Mouse (Mus musculus): ENCODE measurements at regions not wholly inside any gene's neighbourhood (a gene's known extent, or its start where the extent isn't known, plus 50 kb on each side); places are given as distances from the start of the nearest gene placed in this dataset.

DNA sequence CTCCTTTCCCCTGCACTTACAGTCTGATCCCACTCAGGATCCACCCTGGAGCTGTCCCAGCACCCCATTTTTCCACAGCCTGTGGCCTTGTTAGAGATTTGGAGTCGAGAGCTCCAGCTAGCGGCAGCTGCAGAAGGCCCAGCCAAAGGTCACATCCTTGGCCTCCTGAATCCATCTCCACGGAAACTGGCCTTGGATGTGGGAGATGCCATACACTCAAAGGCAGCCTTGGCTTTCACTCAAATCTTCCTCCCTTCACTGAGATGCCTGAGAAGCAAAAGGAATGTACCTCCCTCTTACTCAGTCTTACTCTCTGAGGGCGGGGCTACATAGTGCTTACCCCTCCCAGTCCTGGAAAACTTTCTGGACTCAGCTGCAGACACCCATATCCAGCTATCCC, 56.2 kb upstream of the Ky start:
- no peak for DNase-seq (ENCODE audit: low spot score in 2 of 2)

GRCm38 (mm10) chr9:102446066-102446465, 59.5 kb upstream of the Ky start:
- no peak for DNase-seq (ENCODE audit: low spot score in 2 of 2)

- no peak for DNase-seq (ENCODE audit: low spot score in 2 of 2)
These were observed 63.2 kb upstream of the Ky start for GRCm38 (mm10) chr9:102442198-102442842.

DNA sequence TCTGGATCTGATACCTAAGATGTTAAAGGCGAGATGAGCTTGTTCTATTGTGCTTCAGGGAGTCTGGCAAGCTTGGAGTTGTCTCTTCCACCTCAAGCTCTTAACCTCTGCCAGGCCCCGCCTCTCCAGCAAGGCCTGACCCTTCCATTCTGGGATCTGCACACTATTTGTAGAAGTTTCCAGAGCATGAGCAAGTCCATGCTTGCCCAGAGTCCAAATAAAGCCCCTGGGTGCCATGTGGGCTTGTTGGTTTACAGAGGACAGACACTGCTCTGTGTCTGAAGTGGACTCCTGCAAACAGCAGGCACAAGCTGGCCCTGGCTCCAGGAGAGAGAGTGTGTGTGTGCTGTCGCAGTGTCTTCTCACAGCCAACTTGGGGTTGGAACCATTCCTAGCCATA, 67.9 kb upstream of the Ky start:
- no peak for DNase-seq (ENCODE audit: low spot score in 2 of 2)

GRCm38 (mm10) chr9:102436378-102436777, 69.2 kb upstream of the Ky start:
- peak in 1 of 2 experiments; percentile 2 for DNase-seq (ENCODE audit: low spot score in 2 of 2)

DNA sequence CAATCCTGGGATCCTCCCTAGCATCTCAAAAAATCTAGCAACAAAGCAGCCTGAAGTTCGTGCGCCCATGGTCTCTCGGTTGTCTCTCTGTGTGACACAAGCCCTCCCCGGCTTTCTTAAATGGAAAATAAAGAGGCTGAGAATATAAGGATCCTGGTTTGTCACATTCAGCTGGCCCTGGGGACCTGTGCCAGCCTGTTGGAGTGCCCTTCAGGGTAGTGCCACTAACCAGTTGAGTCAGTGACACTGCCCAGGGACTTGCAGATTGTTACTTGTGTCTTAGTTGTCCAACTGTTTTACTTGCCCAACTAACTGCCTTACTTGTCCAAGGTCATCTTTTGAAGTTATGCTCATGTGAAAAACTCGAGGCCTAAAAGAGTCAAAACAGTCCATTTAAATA, 73.5 kb upstream of the Ephb1 start:
- DNase-seq (ENCODE audit: low spot score in 2 of 2) = no peak

- DNase-seq (ENCODE audit: low spot score in 2 of 2) = no peak
These were observed 70.3 kb upstream of the Ephb1 start for GRCm38 (mm10) chr9:102424672-102425345.

DNA sequence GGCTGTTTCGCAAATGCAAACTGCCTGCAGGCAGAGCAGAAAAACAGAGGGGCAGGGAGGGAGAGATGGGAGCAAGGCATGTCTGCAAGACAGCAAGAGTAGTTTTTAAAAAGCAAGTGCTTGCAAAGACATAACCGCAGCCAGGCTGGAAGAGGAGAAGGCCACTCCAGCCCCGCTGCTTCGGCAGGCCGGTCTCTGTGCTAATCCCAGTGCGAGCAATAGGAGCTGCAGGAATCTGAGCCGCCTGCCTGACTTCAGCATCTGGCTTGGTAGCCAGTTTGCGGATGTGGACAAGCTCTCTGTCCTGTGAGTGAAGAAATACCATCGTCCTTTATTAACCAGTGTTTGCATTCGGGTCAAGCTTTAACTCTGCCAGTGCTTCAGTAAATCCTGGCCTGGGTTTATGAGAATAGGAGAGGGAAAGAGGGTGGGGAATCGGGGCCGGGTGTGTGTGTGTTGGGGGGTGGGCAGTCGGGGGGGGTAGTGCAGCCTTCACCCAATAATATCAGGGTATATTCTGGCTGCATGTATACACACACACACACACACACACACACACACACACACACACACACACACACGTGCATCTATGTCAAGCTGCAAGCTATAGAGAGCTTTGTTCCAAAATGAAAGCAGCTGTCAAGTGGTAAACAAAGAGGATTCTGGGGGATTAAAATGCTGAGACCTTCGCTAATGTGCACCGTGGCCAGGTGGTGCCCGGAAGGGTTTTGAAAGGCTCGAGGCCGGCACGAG, 69.6 kb upstream of the Ephb1 start:
- no peak for DNase-seq (ENCODE audit: low spot score in 2 of 2)

DNA sequence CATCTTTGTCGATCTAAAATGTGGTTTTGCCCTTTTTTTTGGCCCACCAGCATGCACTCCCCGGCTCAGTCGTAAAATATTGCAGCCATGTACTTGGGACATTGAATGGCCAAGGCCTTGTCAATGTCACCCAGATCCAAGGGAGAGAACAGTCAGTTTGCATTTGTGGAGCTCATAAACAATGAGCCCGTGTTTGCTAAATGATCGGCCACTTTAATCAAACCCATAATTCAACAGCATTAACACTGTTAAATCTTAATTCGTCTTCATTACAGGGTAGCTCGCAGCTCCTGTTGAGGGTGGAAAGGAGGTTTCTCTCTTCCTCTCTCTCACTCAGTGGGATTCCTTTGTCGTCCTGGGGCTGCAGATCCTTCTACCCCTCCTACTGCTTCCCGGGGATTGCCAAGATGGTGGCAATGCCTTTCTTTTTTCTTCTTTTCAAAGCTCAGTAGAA, 69.0 kb upstream of the Ephb1 start:
- no peak for DNase-seq (ENCODE audit: low spot score in 2 of 2)

DNA sequence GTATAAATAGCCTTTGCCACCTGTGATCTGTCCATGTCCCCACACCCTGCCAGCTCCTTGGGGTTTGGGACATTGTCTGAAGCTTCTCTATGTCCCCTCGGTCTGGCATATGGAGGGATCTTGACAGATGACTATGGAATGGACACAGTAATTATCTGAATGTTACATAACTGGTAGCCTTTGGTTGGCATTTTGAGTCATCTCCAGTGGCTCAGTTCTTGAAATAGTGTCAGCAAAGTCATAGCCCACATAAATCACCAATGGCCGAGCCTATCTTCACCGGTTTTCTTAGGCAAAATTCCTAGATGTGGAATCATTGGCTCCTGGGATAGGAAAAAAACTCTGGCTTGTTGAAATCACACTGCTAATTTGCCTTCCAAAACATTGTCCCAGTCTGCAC, 67.3 kb upstream of the Ephb1 start:
- no peak for DNase-seq (ENCODE audit: low spot score in 2 of 2)

DNA sequence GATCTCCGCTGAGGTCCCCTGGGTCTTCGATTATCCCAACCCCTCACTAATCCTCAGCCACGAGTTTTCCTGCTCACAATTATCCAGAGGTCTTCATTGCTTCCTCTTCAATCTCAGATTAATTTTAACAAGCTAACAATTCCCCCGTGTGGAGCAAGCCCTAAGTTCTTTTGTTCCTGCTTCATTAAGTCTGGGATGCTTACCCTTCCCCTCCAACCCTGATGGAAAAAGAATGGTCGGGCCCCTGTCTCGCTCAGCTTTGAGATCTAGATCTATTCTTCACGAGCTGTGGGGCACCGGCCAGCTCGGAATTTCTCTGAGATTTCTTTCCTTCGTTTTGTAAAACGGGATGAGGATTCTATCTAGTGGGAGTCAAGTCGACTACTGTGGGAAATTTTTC, 65.7 kb upstream of the Ephb1 start:
- no peak for DNase-seq (ENCODE audit: low spot score in 2 of 2)

DNA sequence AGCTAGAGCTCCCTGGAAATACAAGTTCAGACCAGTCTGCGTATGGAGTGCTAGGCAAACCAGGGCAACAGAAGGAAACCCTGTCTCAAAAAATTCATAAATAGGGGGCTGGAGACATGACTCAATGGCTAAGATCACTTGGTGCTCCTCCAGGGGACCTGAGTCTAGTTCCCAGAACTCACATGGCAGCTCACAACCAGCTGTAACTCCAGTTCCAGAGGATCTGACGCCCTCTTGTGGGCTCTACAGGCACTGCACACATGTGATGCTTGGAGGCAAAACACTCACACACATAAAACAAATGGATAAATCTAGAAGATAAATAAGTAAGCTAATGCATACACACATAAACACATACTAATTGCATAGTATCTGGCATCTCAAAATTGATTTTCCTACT, 59.1 kb upstream of the Ephb1 start:
- DNase-seq (ENCODE audit: low spot score in 2 of 2) = no peak

DNA sequence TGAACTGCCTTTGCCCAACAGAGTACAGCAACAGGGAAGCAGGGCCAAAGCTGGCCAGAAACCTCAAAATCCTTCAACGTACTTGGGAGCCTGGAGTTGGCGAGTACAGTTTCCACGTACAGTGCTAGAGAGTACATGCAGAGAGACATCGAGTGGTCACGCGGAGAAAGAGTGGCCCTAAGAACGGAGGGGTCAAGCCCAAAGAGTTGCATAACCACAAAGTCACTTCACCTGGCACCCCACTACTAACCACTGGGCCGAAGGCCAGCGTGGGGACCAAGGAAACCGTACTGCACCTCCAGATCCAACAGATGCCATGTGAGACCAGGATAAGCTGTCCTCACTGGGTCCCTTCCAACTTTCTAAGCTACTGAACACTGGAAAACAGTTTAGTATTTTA, 56.2 kb upstream of the Ephb1 start:
- no peak for DNase-seq (ENCODE audit: low spot score in 2 of 2)

GRCm38 (mm10) chr9:102406017-102406416, 51.5 kb upstream of the Ephb1 start:
- no peak for DNase-seq (ENCODE audit: low spot score in 2 of 2)
